8 mouse cellular contexts compared by ENCODE assay signal in the genomic region with DNA sequence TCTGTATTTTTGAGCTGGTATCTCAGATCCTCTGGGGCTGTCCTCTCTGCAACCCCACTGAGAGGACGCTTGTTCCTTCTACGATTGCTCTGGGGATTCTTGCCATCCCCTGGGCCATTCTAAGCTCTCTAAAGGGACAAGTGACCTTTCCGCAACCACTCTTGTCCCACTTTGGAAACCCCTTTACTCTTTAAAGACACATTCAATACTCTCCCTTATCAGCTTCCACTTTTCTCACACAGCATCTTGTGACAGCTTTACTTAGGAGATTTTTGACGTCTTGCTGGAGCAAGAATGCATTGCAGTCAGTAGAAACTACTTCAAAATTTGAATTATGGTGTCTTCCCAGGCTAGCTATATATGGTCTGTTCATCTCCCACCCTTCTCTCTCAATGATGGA. TPM values are rescaled to one million over a fixed set of nuclear protein-coding genes. Genes with fewer than 3 reads are reported as not detected.
DNase-seq lines count a peak whose midpoint lies in the region; ATAC-seq lines count a peak whose summit lies in the region.

Snap47 (minus strand) TSS at position 101 of the 400 bp plus-strand sequence.

- H3K4me1 ChIP-seq in kidney, embryonic 14.5 days (ENCODE audit: control insufficient read depth, insufficient read depth, low read length) = peaks cover 19% of the 10 kb centered on the region
- H3K4me1 ChIP-seq in intestine, embryonic 14.5 days (replicated peaks; ENCODE audit: control insufficient read depth, insufficient read depth, low read length) = peaks cover 16% of the 10 kb centered on the region
- H3K4me1 ChIP-seq in midbrain, embryonic 11.5 days (ENCODE audit: control insufficient read depth, insufficient read depth, low read length) = peaks cover 7% of the 10 kb centered on the region

- DNase-seq in kidney, postnatal 36 days = no peak
- no peak for DNase-seq in gastrocnemius, adult 8-10 months (ENCODE audit: low spot score in 2 of 2)
- DNase-seq in intestine, embryonic 14.5 days (ENCODE audit: low spot score) = no peak
- no peak for DNase-seq in midbrain, embryonic 11.5 days (ENCODE audit: low spot score, missing footprints)
- no peak for DNase-seq in cerebellum, adult 11-12 months

- H3K4me3 ChIP-seq in kidney, embryonic 14.5 days (ENCODE audit: low read length) = peak within 1 kb of the TSS; percentile 83
- peak within 1 kb of the TSS; percentile 87 for H3K4me3 ChIP-seq in intestine, embryonic 14.5 days (ENCODE audit: low read depth, low read length)
- peak within 1 kb of the TSS; percentile 83 for H3K4me3 ChIP-seq in midbrain, embryonic 11.5 days (ENCODE audit: low read depth, low read length)

- H3K9me3 ChIP-seq in kidney, embryonic 14.5 days (ENCODE audit: control insufficient read depth, low read length) = no peaks in the 10 kb centered on the region
- H3K9me3 ChIP-seq in intestine, embryonic 14.5 days (ENCODE audit: control insufficient read depth, low read length) = no peaks in the 10 kb centered on the region
- no peaks in the 10 kb centered on the region for H3K9me3 ChIP-seq in midbrain, embryonic 11.5 days (ENCODE audit: control insufficient read depth, low read length)

- no peak for ATAC-seq in kidney, embryonic 14.5 days (ENCODE audit: low FRiP score, low TSS enrichment)
- ATAC-seq in activated CD4-positive, CD25-positive, alpha-beta regulatory T cell, adult 4 months = no peak
- ATAC-seq in intestine, embryonic 14.5 days (replicated peaks; ENCODE audit: low FRiP score, low TSS enrichment, low read depth) = no peak
- no peak for ATAC-seq in midbrain, embryonic 11.5 days (ENCODE audit: low FRiP score)
- no peak for ATAC-seq in megakaryocyte-erythroid progenitor cell, adult 5-6 weeks (replicated peaks; ENCODE audit: low FRiP score, low TSS enrichment, poor library complexity, severe bottlenecking)

- 87% methylated on average over 4 of the region's 4 CpGs for whole genome bisulfite sequencing in kidney, embryonic 14.5 days
- WGBS in intestine, embryonic 14.5 days = 82% methylated on average over 4 of the region's 4 CpGs
- WGBS in midbrain, embryonic 11.5 days = 80% methylated on average over 4 of the region's 4 CpGs

- H3K27ac ChIP-seq in kidney, embryonic 14.5 days (ENCODE audit: low read depth, low read length) = peak within 1 kb of the TSS; percentile 66
- peak within 1 kb of the TSS; percentile 77; the same call in 1 of the 2 replicates for H3K27ac ChIP-seq in intestine, embryonic 14.5 days (ENCODE audit: low read depth)
- no peak within 1 kb of the TSS for H3K27ac ChIP-seq in midbrain, embryonic 11.5 days (ENCODE audit: low read depth, low read length)

- H3K4me2 ChIP-seq in kidney, embryonic 14.5 days (replicated peaks; ENCODE audit: low read depth, low read length) = peak within 1 kb of the TSS; percentile 91
- H3K4me2 ChIP-seq in intestine, embryonic 14.5 days (ENCODE audit: low read length) = peak within 1 kb of the TSS; percentile 95
- H3K4me2 ChIP-seq in midbrain, embryonic 11.5 days = peak within 1 kb of the TSS; percentile 96

- H3K27me3 ChIP-seq in kidney, embryonic 14.5 days (ENCODE audit: control insufficient read depth, insufficient read depth, low read length) = no peaks in the 10 kb centered on the region
- H3K27me3 ChIP-seq in intestine, embryonic 14.5 days (replicated peaks; ENCODE audit: control insufficient read depth, insufficient read depth, low read length) = no peaks in the 10 kb centered on the region
- no peaks in the 10 kb centered on the region for H3K27me3 ChIP-seq in midbrain, embryonic 11.5 days (ENCODE audit: control insufficient read depth, insufficient read depth, low read length)

- peaks cover 34% of the 10 kb centered on the region for H3K36me3 ChIP-seq in kidney, embryonic 14.5 days (ENCODE audit: control insufficient read depth, insufficient read depth, low read length)
- peaks cover 46% of the 10 kb centered on the region for H3K36me3 ChIP-seq in intestine, embryonic 14.5 days (ENCODE audit: control insufficient read depth, insufficient read depth, low read length)
- 0 out of 2 replicates have a peak, but pooled peaks cover 5% of the 10 kb centered on the region for H3K36me3 ChIP-seq in midbrain, embryonic 11.5 days (ENCODE audit: control insufficient read depth, insufficient read depth, low read length)

- peak within 1 kb of the TSS; percentile 80 for H3K9ac ChIP-seq in kidney, embryonic 14.5 days (ENCODE audit: low read depth, low read length)
- peak within 1 kb of the TSS; percentile 75 for H3K9ac ChIP-seq in intestine, embryonic 14.5 days (ENCODE audit: low read length)
- peak within 1 kb of the TSS; percentile 85 for H3K9ac ChIP-seq in midbrain, embryonic 11.5 days (ENCODE audit: low read length)

RNA-seq across cellular contexts. Expression of gene Snap47, which starts in this region (rescaled TPM):
- polyA plus RNA-seq in kidney, embryonic 14.5 days (2014; fragmentation: Nextera tagmentation; extraction: Ambion mirVana) = 98.4 and 108 TPM in 2 replicates
- polyA plus RNA-seq in activated CD4-positive, CD25-positive, alpha-beta regulatory T cell, adult 4 months (2017; shearing (Covaris generic)) = 10 to 100 TPM; 53.7 to 59.5 TPM
- total RNA-seq in gastrocnemius, adult 8-10 months (2022) = 10 to 100 TPM; 22.8 to 26.9 (median 26.3) TPM
- 96.7 and 100 TPM in 2 replicates for polyA plus RNA-seq in intestine, embryonic 14.5 days (2014; fragmentation: Nextera tagmentation; extraction: Ambion mirVana)
- 144 and 159 TPM in 2 replicates for polyA plus RNA-seq in midbrain, embryonic 11.5 days (2014; fragmentation: Nextera tagmentation; extraction: Ambion mirVana)
- 8.7 and 11.5 TPM in 2 replicates for total RNA-seq in megakaryocyte-erythroid progenitor cell, adult 5-6 weeks (2014; fragmentation: Nextera tagmentation)
- total RNA-seq in megakaryocyte-erythroid progenitor cell, adult 5-6 weeks (2017) = 9.0 and 9.6 TPM in 2 replicates
